Comparison of ENCODE assay signal across 8 mouse cellular contexts in the genomic region with DNA sequence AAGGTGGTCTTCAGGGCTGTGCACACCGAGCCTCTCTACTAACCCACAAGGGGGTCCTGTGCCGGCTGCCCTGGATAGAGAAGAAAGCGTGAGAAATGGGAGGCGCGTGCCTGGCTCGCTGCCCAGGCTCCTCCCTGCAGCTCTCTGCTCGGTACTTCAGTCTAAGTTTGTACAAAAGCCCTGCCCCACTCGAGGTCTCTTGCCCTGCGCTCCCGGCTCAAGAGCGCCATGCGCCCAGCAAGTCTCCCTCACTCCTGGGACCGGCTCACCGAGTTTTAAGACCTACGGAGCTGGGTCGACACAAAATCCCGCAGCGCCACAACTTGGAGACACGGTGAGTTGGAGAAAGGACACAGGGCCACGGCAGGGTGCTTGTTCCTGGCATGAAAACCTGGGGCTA. TPM values are rescaled to one million over a fixed set of nuclear protein-coding genes. Genes with fewer than 3 reads are reported as not detected.
DNase-seq lines count a peak whose midpoint lies in the region; ATAC-seq and TF ChIP-seq lines count a peak whose summit lies in the region.

No protein-coding gene starts in this region.

- ATAC-seq in heart, embryonic 14.5 days (ENCODE audit: insufficient number of reproducible peaks, insufficient read depth, low FRiP score, low read depth), result peak; percentile 24; the same call in 1 of the 2 replicates
- ATAC-seq in kidney, postnatal 0 days (replicated peaks; ENCODE audit: low FRiP score, low read depth), result no peak; the same call in 1 of the 2 replicates

- no peak overlapping the region for H3K27ac ChIP-seq in left cerebral cortex, adult 2 months
- H3K27ac ChIP-seq in heart, embryonic 14.5 days (replicated peaks in 1 of 2; ENCODE audit: control insufficient read depth in 1 of 2, insufficient read depth in 1 of 2, low read depth in 2 of 2, low read length in 2 of 2), result no peak overlapping the region
- no peak overlapping the region for H3K27ac ChIP-seq in kidney, postnatal 0 days

- H3K9ac ChIP-seq in heart, embryonic 14.5 days (ENCODE audit: low read length), result peak overlapping the region; percentile 76
- H3K9ac ChIP-seq in kidney, postnatal 0 days (ENCODE audit: low read depth, low read length), result peak overlapping the region; percentile 61

- H3K36me3 ChIP-seq in heart, embryonic 14.5 days (ENCODE audit: control insufficient read depth, insufficient read depth, low read length), result no peaks in the 10 kb centered on the region
- no peaks in the 10 kb centered on the region for H3K36me3 ChIP-seq in kidney, postnatal 0 days (ENCODE audit: insufficient read depth, low read length)
- no peaks in the 10 kb centered on the region for H3K36me3 ChIP-seq in splenic B cell, adult 2 months (ENCODE audit: control insufficient read depth, insufficient read depth, low read length, poor library complexity, severe bottlenecking)

- peaks cover 27% of the 10 kb centered on the region for H3K27me3 ChIP-seq in heart, embryonic 14.5 days (ENCODE audit: control insufficient read depth, insufficient read depth, low read length)
- H3K27me3 ChIP-seq in kidney, postnatal 0 days (ENCODE audit: insufficient read depth, low read length), result no peaks in the 10 kb centered on the region
- H3K27me3 ChIP-seq in splenic B cell, adult 2 months (ENCODE audit: control insufficient read depth, insufficient read depth, low read length, poor library complexity, severe bottlenecking), result no peaks in the 10 kb centered on the region

- H3K4me3 ChIP-seq in left cerebral cortex, adult 2 months, result peak overlapping the region; percentile 46
- peak overlapping the region; percentile 49 to 61 for H3K4me3 ChIP-seq in heart, embryonic 14.5 days (ENCODE audit: control insufficient read depth in 1 of 2, insufficient read depth in 1 of 2, low read depth in 1 of 2, low read length in 2 of 2)
- H3K4me3 ChIP-seq in kidney, postnatal 0 days (replicated peaks; ENCODE audit: low read depth, low read length), result peak overlapping the region; percentile 53

- intact Hi-C loops in left cerebral cortex, adult 2 months (cut with DNase I), result no loop called here
- intact Hi-C loops in left cerebral cortex, postnatal 36 days (cut with DNase I), result no loop called here

- no peak for DNase-seq in left cerebral cortex, adult 2 months (ENCODE audit: extremely low spot score in 1 of 2, low spot score in 2 of 2)
- DNase-seq in left cerebral cortex, postnatal 36 days (ENCODE audit: low spot score in 2 of 2), result no peak
- DNase-seq in embryo, embryonic 10.5 days (ENCODE audit: low spot score), result peak; percentile 71
- DNase-seq in kidney, postnatal 0 days (ENCODE audit: low spot score), result peak; percentile 81
- peak; percentile 84 for DNase-seq in lung, postnatal 25 days (ENCODE audit: low spot score)
- peak; percentile 21 for DNase-seq in splenic B cell, adult 2 months (ENCODE audit: low read depth, low spot score)
- no peak for DNase-seq in layer of hippocampus, adult 18-20 months (ENCODE audit: low spot score in 2 of 2)

- WGBS in heart, embryonic 14.5 days, result under 1% methylated on average over 20 of the region's 20 CpGs
- under 1% methylated on average over 20 of the region's 20 CpGs for WGBS in kidney, postnatal 0 days

- no peak for TF ChIP-seq CTCF in left cerebral cortex, adult 2 months (IDR thresholded peaks at IDR 0.05)
- TF ChIP-seq CTCF in kidney, postnatal 0 days (IDR thresholded peaks at IDR 0.05; ENCODE audit: low read depth), result no peak

- peaks cover 0 to 6% of the 10 kb centered on the region in 2 experiments; a peak in 2 of 4 replicates for H3K4me1 ChIP-seq in heart, embryonic 14.5 days (ENCODE audit: control insufficient read depth in 2 of 2, insufficient read depth in 2 of 2, low read length in 2 of 2)
- peaks cover 14% of the 10 kb centered on the region for H3K4me1 ChIP-seq in kidney, postnatal 0 days (replicated peaks; ENCODE audit: insufficient read depth, low read length)

- peaks cover 2% of the 10 kb centered on the region; the same call in 1 of the 2 replicates for H3K9me3 ChIP-seq in heart, embryonic 14.5 days (ENCODE audit: control insufficient read depth, low read length)
- no peaks in the 10 kb centered on the region for H3K9me3 ChIP-seq in kidney, postnatal 0 days (replicated peaks; ENCODE audit: low read length)

- peak overlapping the region; percentile 98 for H3K4me2 ChIP-seq in heart, embryonic 14.5 days (ENCODE audit: low read length)
- H3K4me2 ChIP-seq in kidney, postnatal 0 days (ENCODE audit: low read length), result peak overlapping the region; percentile 96

RNA-seq across cellular contexts. Expression of gene Gpr157, which starts 39.1 kb away (rescaled TPM):
- total RNA-seq in left cerebral cortex, adult 2 months (2021), result 1 to 10 TPM; 1.5 TPM
- total RNA-seq in left cerebral cortex, postnatal 36 days (2021), result 1 to 10 TPM; 1.5 to 1.6 TPM
- 2.2 TPM in 2 replicates for polyA plus RNA-seq in heart, embryonic 14.5 days (2014; fragmentation: Nextera tagmentation; extraction: Ambion mirVana)
- 0.18 and 0.28 TPM in 2 replicates for polyA plus RNA-seq in kidney, postnatal 0 days (2015; fragmentation: Nextera tagmentation; extraction: Ambion mirVana)
- 1 to 10 TPM; 1.2 to 1.5 TPM for total RNA-seq in layer of hippocampus, adult 18-20 months (2021)

RNA-seq across cellular contexts. Expression of gene H6pd, which starts 39.2 kb away (rescaled TPM):
- 10 to 100 TPM; 11.6 to 16.0 TPM for total RNA-seq in left cerebral cortex, adult 2 months (2021)
- 10 to 100 TPM; 12.5 to 14.3 TPM for total RNA-seq in left cerebral cortex, postnatal 36 days (2021)
- 8.6 and 8.9 TPM in 2 replicates for polyA plus RNA-seq in heart, embryonic 14.5 days (2014; fragmentation: Nextera tagmentation; extraction: Ambion mirVana)
- 27.2 and 27.8 TPM in 2 replicates for polyA plus RNA-seq in kidney, postnatal 0 days (2015; fragmentation: Nextera tagmentation; extraction: Ambion mirVana)
- total RNA-seq in layer of hippocampus, adult 18-20 months (2021), result 10 to 100 TPM; 10.2 to 10.6 TPM

Comparison
In these comparisons a context has a peak if more than half of its experiments do, and no peak if none do; other contexts are left out.
1. DNase-seq: peak in embryo, embryonic 10.5 days (single experiment), kidney, postnatal 0 days (single experiment), lung, postnatal 25 days (single experiment) and splenic B cell, adult 2 months (single experiment); none in left cerebral cortex, adult 2 months (0 of 2), left cerebral cortex, postnatal 36 days (0 of 2) and layer of hippocampus, adult 18-20 months (0 of 2).
2. Peak in every context shown above with its lines, with median percentiles within 50 percentile points of each other: H3K4me3 ChIP-seq.